Mouse (Mus musculus): ENCODE results near the gene Gm20390.

DNA sequence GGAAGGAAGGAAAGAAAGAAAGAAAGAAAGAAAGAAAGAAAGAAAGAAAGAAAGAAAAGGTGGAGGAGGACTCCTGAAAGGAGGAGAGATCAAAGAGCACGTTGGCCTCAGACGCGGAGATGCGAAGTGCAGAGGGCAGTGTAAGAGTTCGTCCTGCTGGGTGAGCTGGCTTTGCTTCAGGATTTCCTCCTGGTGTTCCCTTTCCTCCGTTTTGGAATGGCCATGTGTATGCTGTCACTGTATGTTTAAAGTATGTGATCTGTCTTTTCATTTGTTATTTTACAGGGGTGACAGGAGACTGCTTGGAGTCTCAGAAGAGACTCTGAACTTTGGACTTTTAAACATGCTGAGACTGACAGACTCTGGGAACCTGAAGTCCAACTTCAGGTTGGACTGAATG, 6.6 kb downstream of the Gm20390 start:
- no peak for TF ChIP-seq GATA1 (IDR thresholded peaks at IDR 0.05; ENCODE audit: low read length)
- no peak for TF ChIP-seq TAL1 (IDR thresholded peaks at IDR 0.05; ENCODE audit: low read length)

All from erythroblast, embryonic 14.5 days (primary cell).